Mouse (Mus musculus) cerebellum, adult 2 months (tissue): ENCODE results near the gene Stx5a.

Experiments
- CTCF ChIP-seq: fragments of 200-500 bp; IDR thresholded peaks from 2 replicates; pipeline ENCODE4 v1.5.1; 2011; ENCODE audit warnings: low read depth, mild to moderate bottlenecking, control low read depth, low read length, moderate library complexity, borderline replicate concordance; ENCODE audit not compliant: insufficient read depth
- POLR2A ChIP-seq: fragments of 200-500 bp; IDR thresholded peaks from 2 replicates; pipeline ENCODE4 v1.6.1; 2011; ENCODE audit warnings: low read length, control low read depth, borderline replicate concordance; ENCODE audit not compliant: insufficient read depth

GRCm38 (mm10) chr19:8724392-8724791 is 16.8 kb upstream of the Stx5a start:
- no peak for TF ChIP-seq CTCF
- no peak for TF ChIP-seq POLR2A
